Mouse (Mus musculus) ES-Bruce4 (cell line): ENCODE measurements at regions not wholly inside any gene's neighbourhood (a gene's known extent, or its start where the extent isn't known, plus 50 kb on each side); places are given as distances from the start of the nearest gene placed in this dataset.
"Not testable (repeated sequence)": the region's sequence is repeated elsewhere in the genome, so short reads cannot be mapped to it uniquely, and the experiment has no call there.

Source experiments
- H3K27ac ChIP-seq: 2 replicates; pipeline ENCODE4 v1.5.1; 2012; ENCODE audit warnings: low read length, inconsistent platforms; ENCODE audit not compliant: insufficient read depth
- H3K27me3 ChIP-seq: 2 replicates; pipeline ENCODE4 v1.6.1; 2012; ENCODE audit warnings: mild to moderate bottlenecking, low read length, inconsistent platforms; ENCODE audit not compliant: control insufficient read depth, poor library complexity, insufficient read depth, severe bottlenecking
- H3K36me3 ChIP-seq: 2 replicates; pipeline ENCODE4 v1.6.1; 2012; ENCODE audit warnings: inconsistent platforms, mild to moderate bottlenecking, low read length, moderate library complexity; ENCODE audit not compliant: control insufficient read depth, poor library complexity, insufficient read depth, severe bottlenecking
- H3K4me1 ChIP-seq: one replicate; pipeline ENCODE4 v1.8.1; 2011; ENCODE audit warnings: low read length; ENCODE audit not compliant: control insufficient read depth, insufficient read depth
- H3K4me3 ChIP-seq: 2 replicates; pipeline ENCODE4 v1.5.1; 2011; ENCODE audit warnings: low read depth, mild to moderate bottlenecking, low read length
- H3K9ac ChIP-seq: 2 replicates; pipeline ENCODE4 v1.6.1; 2012; ENCODE audit warnings: low read depth, mild to moderate bottlenecking, inconsistent platforms; ENCODE audit not compliant: poor library complexity, severe bottlenecking
- H3K9me3 ChIP-seq: replicated peaks from 2 replicates; pipeline ENCODE4 v1.6.1; 2012; ENCODE audit warnings: mild to moderate bottlenecking, low read length, inconsistent platforms; ENCODE audit not compliant: control insufficient read depth, poor library complexity, insufficient read depth, severe bottlenecking
- CTCF ChIP-seq: IDR thresholded peaks from one replicate; pipeline ENCODE4 v1.8.1; 2011; ENCODE audit warnings: low read depth, low read length
- EP300 ChIP-seq: IDR thresholded peaks from 2 replicates; pipeline ENCODE4 v1.6.1; 2011; ENCODE audit warnings: low read depth, low read length; ENCODE audit not compliant: insufficient read depth
- POLR2A ChIP-seq: IDR thresholded peaks from one replicate; pipeline ENCODE4 v1.8.1; 2011; ENCODE audit warnings: low read length; ENCODE audit not compliant: insufficient read depth

- H3K27me3 ChIP-seq = no peaks in the 10 kb centered on the region
- H3K4me3 ChIP-seq = no peak overlapping the region
- H3K36me3 ChIP-seq = no peaks in the 10 kb centered on the region
- H3K9me3 ChIP-seq = no peaks in the 10 kb centered on the region
- H3K9ac ChIP-seq = no peak overlapping the region
- no peaks in the 10 kb centered on the region for H3K4me1 ChIP-seq
- H3K27ac ChIP-seq = peak overlapping the region; percentile 53
- peak; percentile 85 for TF ChIP-seq EP300
- TF ChIP-seq CTCF = no peak
These were observed 75.3 kb downstream of the H60c start for GRCm38 (mm10) chr10:3192291-3192690.

GRCm38 (mm10) chr10:3188361-3188760 lies 79.2 kb downstream of the H60c start:
- TF ChIP-seq POLR2A = no peak
- no peak for TF ChIP-seq CTCF
- Histone ChIP-seq H3K27ac (no peak overlapping the region), H3K27me3 (no peaks in the 10 kb centered on the region), H3K9ac (no peak overlapping the region), H3K36me3 (no peaks in the 10 kb centered on the region), H3K9me3 (no peaks in the 10 kb centered on the region), H3K4me1 (peaks cover 2% of the 10 kb centered on the region), H3K4me3 (no peak overlapping the region)

- no peak overlapping the region for H3K27ac ChIP-seq
- no peaks in the 10 kb centered on the region for H3K9me3 ChIP-seq
- no peaks in the 10 kb centered on the region for H3K36me3 ChIP-seq
- H3K27me3 ChIP-seq = no peaks in the 10 kb centered on the region
- H3K9ac ChIP-seq = no peak overlapping the region
- peaks cover 6% of the 10 kb centered on the region for H3K4me1 ChIP-seq
- no peak overlapping the region for H3K4me3 ChIP-seq
- TF ChIP-seq POLR2A (no peak), EP300 (no peak), CTCF (no peak)
These were observed 87.5 kb downstream of the H60c start for GRCm38 (mm10) chr10:3180103-3180502.

- no peak overlapping the region for H3K9ac ChIP-seq
- H3K27ac ChIP-seq = peak overlapping the region; percentile 99
- no peaks in the 10 kb centered on the region for H3K4me1 ChIP-seq
- H3K9me3 ChIP-seq = no peaks in the 10 kb centered on the region
- H3K27me3 ChIP-seq = no peaks in the 10 kb centered on the region
- TF ChIP-seq CTCF (no peak), POLR2A (no peak), EP300 (no peak)
- no peaks in the 10 kb centered on the region for H3K36me3 ChIP-seq
- 0 out of 2 replicates have a peak overlapping the region, but pooled peaks have one; percentile 6 for H3K4me3 ChIP-seq
These were observed 94.0 kb downstream of the H60c start for GRCm38 (mm10) chr10:3173601-3174000.

GRCm38 (mm10) chr10:3172927-3173326 lies 94.6 kb downstream of the H60c start:
- not testable (repeated sequence) for H3K9ac ChIP-seq, H3K27me3 ChIP-seq, H3K4me1 ChIP-seq, H3K9me3 ChIP-seq, H3K4me3 ChIP-seq, H3K36me3 ChIP-seq
- peak overlapping the region; percentile 99 for H3K27ac ChIP-seq

- no peak overlapping the region for H3K9ac ChIP-seq
- no peaks in the 10 kb centered on the region for H3K36me3 ChIP-seq
- H3K4me3 ChIP-seq = no peak overlapping the region
- no peak for TF ChIP-seq CTCF
- peak; percentile 99 for TF ChIP-seq EP300
- TF ChIP-seq POLR2A = no peak
- no peaks in the 10 kb centered on the region for H3K4me1 ChIP-seq
- H3K27me3 ChIP-seq = no peaks in the 10 kb centered on the region
- H3K27ac ChIP-seq = peak overlapping the region; percentile 96
- H3K9me3 ChIP-seq = no peaks in the 10 kb centered on the region
These were observed 95.3 kb downstream of the H60c start for GRCm38 (mm10) chr10:3172257-3172656.
